Mouse (Mus musculus) WW6 (cell line): ENCODE data around the gene Trpm4.
A peak's percentile ranks its signal among the peaks of the same experiment; 100 is the strongest.

Source experiments
- DNase-seq: peaks from one replicate; pipeline ENCODE4 v3.0.0-alpha.2; 2013; ENCODE audit warnings: low read depth, low spot score

The Trpm4 gene

GRCm38 (mm10) chr7:45312686-45313453 lies 20.7 kb downstream of the Trpm4 start:
- DNase-seq: no peak

DNA sequence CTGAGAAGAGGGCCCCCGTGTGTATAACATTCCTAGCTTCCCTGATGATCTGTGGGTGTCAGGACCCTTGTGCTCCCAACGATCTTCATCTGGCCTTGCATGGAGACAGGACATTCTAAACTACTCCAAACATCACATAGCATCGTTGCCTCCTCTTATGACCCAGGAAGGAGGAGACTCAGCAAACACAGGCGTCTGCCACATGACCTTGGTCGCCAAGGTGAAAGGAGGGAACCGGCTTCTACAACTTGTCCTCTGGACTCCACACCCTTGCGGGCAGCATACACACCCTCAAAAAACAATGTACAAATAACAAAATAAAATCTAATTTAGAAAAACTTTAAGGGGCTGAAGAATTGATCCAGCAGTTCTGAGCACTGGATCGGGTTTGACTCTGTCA lies 21.6 kb downstream of the Trpm4 start:
- no peak for DNase-seq

DNA sequence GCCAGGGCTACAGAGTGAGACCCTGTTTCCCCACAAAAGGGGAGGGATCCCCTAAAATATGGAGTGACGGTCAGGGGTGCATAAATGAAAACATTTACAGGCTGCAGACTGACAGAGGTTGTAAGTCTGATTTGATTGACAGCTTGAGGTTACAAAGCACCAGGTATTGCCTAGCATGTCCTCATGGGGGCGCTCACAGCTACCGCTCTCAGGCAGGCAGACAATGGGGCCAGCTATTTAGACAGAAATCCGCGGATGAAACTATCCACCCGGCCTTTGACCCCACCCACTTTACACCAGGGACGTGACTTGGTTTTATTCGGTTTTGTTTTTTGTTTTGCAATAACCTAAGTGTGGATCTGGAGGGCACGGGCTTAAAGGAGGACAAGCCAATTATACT lies 24.1 kb downstream of the Trpm4 start:
- DNase-seq: peak; percentile 52

DNA sequence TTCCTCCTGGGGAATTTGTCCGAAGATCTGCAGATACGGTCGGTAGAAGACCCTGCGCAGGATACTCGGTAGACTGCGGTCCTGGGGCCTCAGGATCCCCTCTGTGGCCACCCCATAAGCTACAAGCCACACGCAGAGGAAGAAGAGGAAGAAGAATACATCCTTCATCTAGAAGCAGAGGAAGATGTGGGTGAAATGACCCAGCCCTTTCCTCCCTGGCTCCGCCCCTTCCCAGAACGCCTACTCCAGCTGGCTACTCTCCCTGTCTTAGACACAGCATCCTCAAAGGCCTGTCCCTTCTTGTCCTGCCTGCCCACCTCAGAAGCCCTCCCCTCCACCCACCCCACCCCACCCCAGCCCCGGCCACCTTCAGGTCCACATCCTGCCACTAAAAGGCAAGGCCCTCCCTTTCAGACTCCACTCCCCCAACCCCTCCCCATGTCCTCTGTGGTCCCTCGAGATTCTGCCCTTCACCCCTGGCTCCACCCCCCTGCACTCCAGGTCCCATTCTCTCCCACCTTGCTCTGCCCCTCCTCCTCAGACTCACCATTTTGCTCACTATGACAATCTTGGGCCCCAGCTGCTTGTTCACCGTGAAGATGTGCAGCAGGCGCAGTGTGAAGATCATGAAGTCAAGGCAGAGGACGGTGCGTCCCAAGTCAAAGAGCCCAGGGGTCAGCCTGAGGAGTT lies 24.9 kb downstream of the Trpm4 start:
- DNase-seq: no peak

- peak; percentile 78 for DNase-seq
Measured at GRCm38 (mm10) chr7:45305275-45305674, 28.3 kb downstream of the Trpm4 start.

GRCm38 (mm10) chr7:45304869-45305268 lies 28.7 kb downstream of the Trpm4 start:
- no peak for DNase-seq

DNA sequence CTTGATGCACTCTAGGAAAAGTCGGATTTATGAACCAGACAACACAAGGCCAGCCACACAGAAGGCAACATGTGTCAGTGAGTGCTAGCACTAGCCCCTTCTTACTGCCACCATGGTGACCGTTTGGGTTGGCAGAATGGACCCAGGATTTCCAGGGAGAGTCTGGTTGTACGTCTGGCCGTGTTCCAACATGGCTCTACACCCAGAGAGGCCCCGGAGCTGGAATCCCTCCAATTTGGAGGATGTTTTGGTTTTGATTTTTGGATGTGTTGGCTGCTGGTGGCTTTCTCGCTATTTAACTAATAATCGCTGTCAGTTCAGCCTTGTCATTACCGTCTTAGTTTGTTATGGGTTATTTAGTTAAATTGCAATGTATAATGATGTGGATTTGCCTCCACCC lies 31.0 kb downstream of the Trpm4 start:
- DNase-seq: no peak

DNA sequence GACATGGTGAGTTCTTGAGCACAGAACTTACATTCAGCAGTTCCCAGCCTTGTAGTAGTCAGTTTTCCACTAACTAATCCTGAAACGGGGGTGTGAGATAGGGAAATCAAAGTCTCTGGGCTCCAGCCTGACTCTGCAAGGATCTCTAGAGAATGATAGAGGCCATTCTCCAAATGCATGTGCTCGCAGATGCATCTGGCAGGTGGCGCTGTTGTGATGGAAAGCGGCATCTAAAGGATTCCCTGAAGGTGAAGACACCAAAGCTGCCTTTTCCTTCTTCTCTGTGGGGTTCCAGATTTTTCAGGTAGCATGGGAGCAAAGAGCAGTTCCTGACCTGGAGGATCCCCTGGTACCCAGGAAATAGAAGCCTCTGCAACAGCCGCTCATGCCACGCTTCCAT lies 33.3 kb downstream of the Trpm4 start:
- no peak for DNase-seq

- no peak for DNase-seq
Measured at GRCm38 (mm10) chr7:45299752-45300151, 33.8 kb downstream of the Trpm4 start.

- no peak for DNase-seq
Measured at GRCm38 (mm10) chr7:45297563-45297962, 36.0 kb downstream of the Trpm4 start.

- no peak for DNase-seq
Measured at GRCm38 (mm10) chr7:45296626-45297025, 37.0 kb downstream of the Trpm4 start.

GRCm38 (mm10) chr7:45286486-45286885 lies 47.1 kb downstream of the Trpm4 start:
- no peak for DNase-seq

DNA sequence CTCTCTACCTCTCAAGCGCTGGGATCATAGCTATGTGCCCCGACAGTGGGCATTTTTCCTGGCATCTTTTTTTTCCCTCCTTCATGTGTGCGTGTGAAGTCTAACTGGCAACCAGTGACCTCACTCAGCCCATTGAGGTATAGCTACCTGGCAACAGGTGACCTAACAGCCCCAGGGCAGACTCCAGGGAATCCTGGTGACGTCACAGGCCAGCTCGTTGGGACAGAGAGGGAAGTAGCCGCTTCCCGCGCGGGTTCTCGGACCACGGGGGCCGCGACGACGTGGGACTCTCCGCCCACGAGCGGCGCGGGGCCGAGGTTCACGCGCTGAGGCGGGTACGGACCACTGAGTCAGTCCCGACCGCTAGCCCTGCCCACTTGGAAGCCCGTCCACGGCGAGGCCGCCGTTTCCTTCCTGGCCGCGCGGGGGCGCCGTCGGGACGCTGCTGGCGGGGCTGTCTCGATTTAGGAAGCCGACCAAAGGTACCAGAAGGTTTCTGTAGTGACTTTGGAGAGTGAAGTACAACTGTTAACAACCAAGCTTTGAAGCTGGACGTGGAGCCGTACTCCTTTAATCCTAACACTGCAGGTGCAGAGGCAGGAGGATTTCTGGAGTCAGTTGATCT lies 56.3 kb downstream of the Trpm4 start, which contains the start of gene Slc6a21:
TSS of gene Slc6a21 (plus strand) at position 378 of the 625 bp plus-strand sequence.
- peak; percentile 39 for DNase-seq

DNA sequence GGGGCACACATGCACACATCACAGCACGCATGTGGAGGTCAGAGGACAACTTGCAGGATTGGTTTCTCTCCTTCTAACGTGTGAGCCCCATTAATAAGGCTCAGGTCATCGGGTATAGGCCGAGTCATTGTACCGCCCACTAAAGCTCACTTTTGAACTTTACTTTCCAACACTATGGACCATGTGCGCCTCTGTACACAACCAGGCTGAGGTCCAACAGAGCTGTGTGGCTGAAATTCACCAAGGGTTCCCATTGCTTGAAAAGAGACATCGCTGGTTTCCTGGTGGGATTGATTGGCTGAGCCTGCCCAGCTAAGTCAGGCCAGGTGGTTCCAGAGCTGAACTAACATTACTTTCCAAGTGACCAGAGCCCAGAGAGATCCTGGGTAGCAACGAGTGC lies 59.9 kb downstream of the Trpm4 start:
- no peak for DNase-seq

GRCm38 (mm10) chr7:45272786-45273412 lies 60.7 kb downstream of the Trpm4 start:
- no peak for DNase-seq

- no peak for DNase-seq
Measured at GRCm38 (mm10) chr7:45265518-45265917, 68.1 kb downstream of the Trpm4 start.

- no peak for DNase-seq
Measured at GRCm38 (mm10) chr7:45264348-45264747, 69.2 kb downstream of the Trpm4 start.

DNA sequence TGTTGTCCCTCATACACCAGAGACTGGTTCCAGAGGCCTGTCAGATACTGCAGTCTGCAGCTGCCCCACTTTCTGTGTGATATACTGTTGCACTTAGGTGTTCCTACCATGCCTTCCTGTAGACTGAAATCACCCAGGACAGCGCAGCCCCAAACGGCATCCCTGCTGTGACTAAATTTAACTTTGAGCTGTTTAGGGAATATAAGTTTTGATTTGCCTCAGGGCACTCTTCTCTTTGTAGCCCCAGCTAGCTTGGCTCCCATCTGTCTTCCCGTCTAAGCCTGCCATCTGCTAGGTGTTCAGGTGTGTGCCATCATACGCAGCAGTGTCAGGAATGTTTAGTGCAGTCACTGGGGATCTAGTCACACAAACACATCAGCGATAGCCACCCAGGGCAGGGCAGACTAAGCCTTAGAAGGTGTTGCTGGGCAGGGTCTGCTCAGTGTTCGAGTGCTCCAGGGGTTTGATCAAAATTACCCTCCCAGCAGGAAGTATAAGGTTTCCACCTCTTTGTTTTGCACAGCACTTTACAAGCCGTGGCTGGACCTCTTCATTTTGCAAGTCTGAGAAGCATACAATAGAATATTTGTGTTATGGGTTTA lies 70.5 kb downstream of the Trpm4 start:
- DNase-seq: no peak

GRCm38 (mm10) chr7:45262266-45262665 lies 71.3 kb downstream of the Trpm4 start:
- no peak for DNase-seq

DNA sequence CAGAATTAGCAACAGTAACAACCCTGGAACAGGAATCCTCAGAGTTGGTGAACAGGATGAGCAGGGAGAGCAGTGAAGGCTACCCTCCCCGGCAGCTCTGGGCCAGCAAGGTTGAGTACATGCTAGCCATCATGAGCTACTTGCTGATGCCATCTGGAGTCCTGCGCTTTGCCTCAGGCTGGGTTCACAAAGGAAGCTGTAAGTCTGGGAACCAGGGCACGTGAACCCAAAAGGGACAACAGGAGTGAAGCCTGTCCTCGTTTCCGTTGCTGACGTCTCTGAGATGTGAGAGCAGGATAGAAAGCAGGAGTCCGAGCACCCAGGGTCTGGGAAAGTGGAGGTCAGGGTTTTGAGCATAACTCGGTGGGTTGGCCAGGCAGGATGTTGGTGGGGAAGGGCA lies 74.3 kb downstream of the Trpm4 start:
- no peak for DNase-seq

DNA sequence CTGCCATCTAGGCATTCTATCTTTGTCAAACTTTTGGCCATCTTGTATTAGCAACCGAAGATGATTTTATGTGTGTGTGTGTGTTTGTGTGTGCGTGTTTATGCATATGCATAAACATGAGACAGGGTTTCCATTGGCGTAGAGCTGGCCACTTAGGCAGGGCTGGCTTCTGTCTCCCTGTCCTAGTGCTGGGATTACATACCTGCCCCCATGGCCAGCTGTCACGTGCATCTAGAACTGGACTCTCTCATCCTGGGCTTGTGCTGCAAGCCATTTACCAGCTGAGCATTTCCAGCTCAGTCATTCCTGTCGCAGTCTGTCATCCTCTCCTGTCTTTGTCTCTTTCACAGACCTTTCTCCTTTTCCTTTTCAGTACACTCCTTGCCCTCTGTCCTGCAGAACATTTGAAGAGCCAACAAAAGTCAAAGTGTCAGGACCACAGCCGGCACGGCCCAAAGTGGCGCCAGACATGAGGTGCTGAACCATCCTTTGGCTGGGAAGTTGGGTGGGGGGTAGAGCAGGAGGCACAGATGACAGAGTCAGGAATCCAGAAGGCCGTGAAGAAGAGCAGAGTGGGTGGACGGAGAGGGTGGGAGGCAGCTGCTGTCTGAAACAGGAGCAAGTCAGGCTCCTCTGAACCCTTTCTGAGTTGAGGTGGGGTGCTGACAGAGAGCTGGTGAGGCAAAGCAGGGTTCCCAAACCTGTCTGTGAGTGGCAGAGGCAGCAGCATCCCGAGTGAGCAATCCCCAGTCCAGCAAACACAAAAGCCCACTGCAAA lies 76.3 kb downstream of the Trpm4 start:
- DNase-seq: no peak
